ENCODE assay signal across 23 mouse cellular contexts in the genomic region with DNA sequence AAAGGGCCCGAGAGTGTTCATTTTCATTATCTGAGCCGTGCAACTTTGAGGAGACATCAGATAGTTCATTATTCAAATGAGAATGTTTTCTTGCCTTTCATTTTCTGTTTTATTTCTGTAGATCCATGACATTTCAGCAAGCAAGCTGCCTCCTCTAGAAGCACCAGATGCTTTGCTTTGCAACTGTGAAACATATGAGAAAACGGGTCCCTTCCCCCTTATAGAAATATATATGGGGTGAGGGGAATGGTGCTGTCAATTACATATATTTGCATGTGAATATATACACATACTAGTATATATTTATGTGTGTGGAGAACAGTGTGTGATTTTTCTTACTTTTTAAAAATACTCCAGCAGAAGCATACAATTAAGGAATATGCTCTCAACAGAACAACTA.
DNase-seq lines count a peak whose midpoint lies in the region; ATAC-seq lines count a peak whose summit lies in the region.
"Had no signal": no experiment of that assay in that cellular context is flagged by ENCODE, and none has a peak within 500 bp of the region (broad histone marks: within the 10 kb centered on the region; RNA-seq: fewer than 3 reads in every experiment).

No protein-coding gene starts in this region.

- no peaks in the 10 kb centered on the region for H3K4me1 ChIP-seq in forebrain, embryonic 14.5 days (ENCODE audit: control insufficient read depth, insufficient read depth, low read length)
- no peaks in the 10 kb centered on the region for H3K4me1 ChIP-seq in forebrain, embryonic 11.5 days (replicated peaks; ENCODE audit: control insufficient read depth, insufficient read depth, low read length)
- H3K4me1 ChIP-seq: embryonic facial prominence, embryonic 15.5 days; heart, embryonic 15.5 days; limb, embryonic 15.5 days; midbrain, embryonic 12.5 days had no signal

- no peak overlapping the region for H3K4me2 ChIP-seq in forebrain, embryonic 14.5 days (ENCODE audit: low read length)
- no peak overlapping the region for H3K4me2 ChIP-seq in forebrain, embryonic 11.5 days (ENCODE audit: low read depth, low read length, severe bottlenecking)
- H3K4me2 ChIP-seq: embryonic facial prominence, embryonic 15.5 days; heart, embryonic 15.5 days; hindbrain, embryonic 14.5 days; limb, embryonic 15.5 days; lung, embryonic 14.5 days; midbrain, embryonic 12.5 days had no signal

- no peak overlapping the region for H3K4me3 ChIP-seq in forebrain, embryonic 14.5 days (ENCODE audit: low read depth, low read length)
- no peak overlapping the region for H3K4me3 ChIP-seq in forebrain, embryonic 11.5 days (ENCODE audit: low read depth, low read length)
- H3K4me3 ChIP-seq: embryonic facial prominence, embryonic 15.5 days; gastrocnemius, adult 2 months; heart, embryonic 15.5 days; limb, embryonic 15.5 days; midbrain, embryonic 12.5 days had no signal

- 69% methylated on average over 3 of the region's 3 CpGs for WGBS in forebrain, embryonic 14.5 days
- 86% methylated on average over 3 of the region's 3 CpGs for WGBS in forebrain, embryonic 11.5 days

- no peaks in the 10 kb centered on the region for H3K9me3 ChIP-seq in forebrain, embryonic 14.5 days (replicated peaks; ENCODE audit: control insufficient read depth, low read length)
- no peaks in the 10 kb centered on the region for H3K9me3 ChIP-seq in forebrain, embryonic 11.5 days (ENCODE audit: control insufficient read depth, low read length)
- H3K9me3 ChIP-seq: embryonic facial prominence, embryonic 15.5 days; heart, embryonic 15.5 days; limb, embryonic 15.5 days; midbrain, embryonic 12.5 days had no signal

- H3K36me3 ChIP-seq in forebrain, embryonic 14.5 days (ENCODE audit: control insufficient read depth, insufficient read depth, low read length): no peaks in the 10 kb centered on the region
- H3K36me3 ChIP-seq in forebrain, embryonic 11.5 days (ENCODE audit: control insufficient read depth, insufficient read depth, low read length): no peaks in the 10 kb centered on the region
- H3K36me3 ChIP-seq: embryonic facial prominence, embryonic 15.5 days; heart, embryonic 15.5 days; limb, embryonic 15.5 days; midbrain, embryonic 12.5 days had no signal

- ATAC-seq in forebrain, embryonic 14.5 days: peak; percentile 72; the same call in 1 of the 2 replicates
- ATAC-seq in forebrain, embryonic 11.5 days (replicated peaks; ENCODE audit: low FRiP score): no peak
- ATAC-seq: inflammation-experienced regulatory T-cells, adult 6 months had no signal

- H3K9ac ChIP-seq in forebrain, embryonic 14.5 days (ENCODE audit: low read length): no peak overlapping the region
- no peak overlapping the region for H3K9ac ChIP-seq in forebrain, embryonic 11.5 days (ENCODE audit: low read length)
- H3K9ac ChIP-seq: embryonic facial prominence, embryonic 15.5 days; heart, embryonic 15.5 days; hindbrain, embryonic 14.5 days; limb, embryonic 15.5 days; liver, embryonic 14.5 days; lung, embryonic 14.5 days; midbrain, embryonic 12.5 days had no signal

- H3K27me3 ChIP-seq in forebrain, embryonic 14.5 days (replicated peaks; ENCODE audit: control insufficient read depth, insufficient read depth, low read length): no peaks in the 10 kb centered on the region
- H3K27me3 ChIP-seq in forebrain, embryonic 11.5 days (ENCODE audit: control insufficient read depth, insufficient read depth, low read length): no peaks in the 10 kb centered on the region
- H3K27me3 ChIP-seq: embryonic facial prominence, embryonic 15.5 days; heart, embryonic 15.5 days; limb, embryonic 15.5 days; midbrain, embryonic 12.5 days had no signal

- peak; percentile 63 for DNase-seq in forebrain, embryonic 14.5 days (ENCODE audit: low spot score)
- DNase-seq in forebrain, embryonic 11.5 days (ENCODE audit: low spot score): no peak
- DNase-seq in layer of hippocampus, adult 9-10 months (ENCODE audit: low spot score): peak; percentile 11
- no peak for DNase-seq in layer of hippocampus, postnatal 25 days (ENCODE audit: extremely low spot score in 1 of 2, low spot score in 1 of 2)
- peak; percentile 6 for DNase-seq in right cerebral cortex, postnatal 25 days
- no peak for DNase-seq in right cerebral cortex, postnatal 14 days
- no peak for DNase-seq in gastrocnemius, postnatal 4 days (ENCODE audit: low spot score in 2 of 2)
- DNase-seq: adrenal gland, postnatal 10 days; cerebellum, adult 9-11 months; gastrocnemius, adult 2 months; heart, postnatal 4 days; kidney, adult 18-20 months; kidney, postnatal 4 days; lung, embryonic 14.5 days; thymus, adult 2 months; thymus, postnatal 4 days had no signal

- H3K27ac ChIP-seq in forebrain, embryonic 14.5 days (ENCODE audit: low read depth, low read length): no peak overlapping the region
- no peak overlapping the region for H3K27ac ChIP-seq in forebrain, embryonic 11.5 days (ENCODE audit: low read depth, low read length)
- H3K27ac ChIP-seq: embryonic facial prominence, embryonic 15.5 days; gastrocnemius, adult 2 months; heart, embryonic 15.5 days; hindbrain, embryonic 14.5 days; limb, embryonic 15.5 days; liver, embryonic 14.5 days; midbrain, embryonic 12.5 days had no signal

Comparison
In these comparisons a context has a peak if more than half of its experiments do, and no peak if none do; other contexts are left out.
1. DNase-seq: peak in forebrain, embryonic 14.5 days (single experiment), layer of hippocampus, adult 9-10 months (single experiment) and right cerebral cortex, postnatal 25 days (single experiment); none in forebrain, embryonic 11.5 days (single experiment), layer of hippocampus, postnatal 25 days (0 of 2), right cerebral cortex, postnatal 14 days (single experiment) and gastrocnemius, postnatal 4 days (0 of 2).